Mouse (Mus musculus) liver, embryonic 11.5 days (tissue): Measurements from ENCODE around the gene C130050O18Rik. TPM values are rescaled to one million over a fixed set of nuclear protein-coding genes. Genes with fewer than 3 reads are reported as not detected.
A peak's percentile ranks its signal among the peaks of the same experiment; 100 is the strongest.

ENCODE experiments used
- ATAC-seq: fragments of 200-750 bp; cut with Nextera tagmentation; replicated peaks from 2 replicates; pipeline ENCODE4 v1.8.0; 2017; ENCODE audit warnings: moderate number of reproducible peaks, mild to moderate bottlenecking, moderate TSS enrichment, moderate library complexity; ENCODE audit not compliant: low FRiP score
- DNase-seq: peaks from one replicate; pipeline ENCODE4 v3.0.0-alpha.2; 2017; ENCODE audit warnings: low spot score
- H3K27ac ChIP-seq: fragments of 300-500 bp; sonication (generic); 2 replicates; pipeline ENCODE4 v1.5.1; 2014; ENCODE audit warnings: mild to moderate bottlenecking, low read depth, low read length, control low read depth
- H3K27me3 ChIP-seq: fragments of 300-500 bp; sonication (generic); replicated peaks from 2 replicates; pipeline ENCODE4 v1.6.1; 2014; ENCODE audit warnings: low read length, mixed read lengths; ENCODE audit not compliant: control insufficient read depth, insufficient read depth
- H3K36me3 ChIP-seq: fragments of 300-500 bp; sonication (generic); 2 replicates; pipeline ENCODE4 v1.6.1; 2014; ENCODE audit warnings: mild to moderate bottlenecking, low read length, moderate library complexity, mixed read lengths; ENCODE audit not compliant: control insufficient read depth, insufficient read depth
- H3K4me1 ChIP-seq: fragments of 300-500 bp; sonication (generic); replicated peaks from 2 replicates; pipeline ENCODE4 v1.6.1; 2014; ENCODE audit warnings: low read length, mixed read lengths; ENCODE audit not compliant: control insufficient read depth, insufficient read depth
- H3K4me2 ChIP-seq: fragments of 300-500 bp; sonication (generic); 2 replicates; pipeline ENCODE4 v1.6.1; 2014; ENCODE audit warnings: mild to moderate bottlenecking, control low read depth, moderate library complexity
- H3K4me3 ChIP-seq: fragments of 300-500 bp; sonication (generic); 2 replicates; pipeline ENCODE4 v1.5.1; 2014; ENCODE audit warnings: low read depth, low read length, control low read depth
- H3K9ac ChIP-seq: fragments of 300-500 bp; sonication (generic); 2 replicates; pipeline ENCODE4 v1.6.1; 2014; ENCODE audit warnings: low read depth, low read length, control low read depth
- H3K9me3 ChIP-seq: fragments of 300-500 bp; sonication (generic); 2 replicates; pipeline ENCODE4 v1.6.1; 2016; ENCODE audit warnings: low read length, inconsistent platforms, mixed read lengths; ENCODE audit not compliant: control insufficient read depth
- WGBS: fragments of 180-500 bp; shearing (Covaris S2); extraction: QIAGEN DNeasy Blood & Tissue Kit; methylation state at CpG from one replicate; pipeline ENCODE4 v1.1.7; 2014; 5-methylcytosine and 5-hydroxymethylcytosine counted together
- polyA plus RNA-seq: library from polyadenylated mRNA; unstranded; fragments of >200 nt; fragmentation: Nextera tagmentation; extraction: Ambion mirVana; gene quantifications from 2 replicates; pipeline ENCODE4 v1.2.1, GENCODE M21; 2014

The C130050O18Rik gene
- polyA plus RNA-seq, 1 experiment from 2014 or later, result 1.6 TPM

- peaks cover 85% of the 10 kb centered on the region for H3K4me1 ChIP-seq
- H3K27me3 ChIP-seq, result no peaks in the 10 kb centered on the region
- ATAC-seq, result peak; percentile 30; the same call in 1 of the 2 replicates
- H3K36me3 ChIP-seq, result no peaks in the 10 kb centered on the region
- peak within 1 kb of the TSS; percentile 75 for H3K4me3 ChIP-seq
- WGBS, result 34% methylated on average over 18 of the region's 18 CpGs
- no peaks in the 10 kb centered on the region for H3K9me3 ChIP-seq
- peak within 1 kb of the TSS; percentile 76 for H3K4me2 ChIP-seq
- peak within 1 kb of the TSS; percentile 99 for H3K27ac ChIP-seq
- H3K9ac ChIP-seq, result peak within 1 kb of the TSS; percentile 80
- no peak for DNase-seq
These were observed 27.4 kb upstream of the C130050O18Rik start, which contains the start of gene Gpr146 for GRCm38 (mm10) chr5:139377468-139378270. Gene Gpr146, plus strand, starts transcription at chr5:139377697.

DNA sequence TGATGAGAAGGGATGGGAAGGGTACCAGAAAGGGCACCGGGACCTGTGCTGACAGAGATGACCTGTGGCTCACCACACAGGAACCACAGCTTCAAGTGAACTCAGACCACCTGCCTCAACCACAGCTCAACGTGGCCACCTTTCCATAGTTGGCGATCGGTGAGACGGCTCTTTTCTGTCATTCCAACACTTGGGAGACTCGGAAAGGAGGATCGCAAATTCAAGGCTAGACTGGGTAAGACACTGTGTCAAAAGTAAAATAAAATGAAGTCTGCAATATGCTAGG lies 26.9 kb upstream of the C130050O18Rik start:
- no peaks in the 10 kb centered on the region for H3K36me3 ChIP-seq
- peak overlapping the region; percentile 75 for H3K4me3 ChIP-seq
- H3K4me2 ChIP-seq, result peak overlapping the region; percentile 76
- ATAC-seq (no peak), DNase-seq (no peak)
- peaks cover 85% of the 10 kb centered on the region for H3K4me1 ChIP-seq
- H3K27ac ChIP-seq, result peak overlapping the region; percentile 99
- H3K9me3 ChIP-seq, result no peaks in the 10 kb centered on the region
- H3K9ac ChIP-seq, result peak overlapping the region; percentile 44
- WGBS, result 68% methylated on average over 7 of the region's 7 CpGs
- no peaks in the 10 kb centered on the region for H3K27me3 ChIP-seq

- ATAC-seq, result no peak
- H3K27ac ChIP-seq, result peak overlapping the region; percentile 99
- H3K9ac ChIP-seq, result peak overlapping the region; percentile 80
- H3K9me3 ChIP-seq, result no peaks in the 10 kb centered on the region
- peak overlapping the region; percentile 76 for H3K4me2 ChIP-seq
- H3K4me1 ChIP-seq, result peaks cover 87% of the 10 kb centered on the region
- H3K36me3 ChIP-seq, result no peaks in the 10 kb centered on the region; the same call in 1 of the 2 replicates
- no peak for DNase-seq
- WGBS, result 20% methylated on average over 21 of the region's 21 CpGs
- peak overlapping the region; percentile 75 for H3K4me3 ChIP-seq
- H3K27me3 ChIP-seq, result no peaks in the 10 kb centered on the region
These were observed 26.0 kb upstream of the C130050O18Rik start for GRCm38 (mm10) chr5:139378986-139379629.

DNA sequence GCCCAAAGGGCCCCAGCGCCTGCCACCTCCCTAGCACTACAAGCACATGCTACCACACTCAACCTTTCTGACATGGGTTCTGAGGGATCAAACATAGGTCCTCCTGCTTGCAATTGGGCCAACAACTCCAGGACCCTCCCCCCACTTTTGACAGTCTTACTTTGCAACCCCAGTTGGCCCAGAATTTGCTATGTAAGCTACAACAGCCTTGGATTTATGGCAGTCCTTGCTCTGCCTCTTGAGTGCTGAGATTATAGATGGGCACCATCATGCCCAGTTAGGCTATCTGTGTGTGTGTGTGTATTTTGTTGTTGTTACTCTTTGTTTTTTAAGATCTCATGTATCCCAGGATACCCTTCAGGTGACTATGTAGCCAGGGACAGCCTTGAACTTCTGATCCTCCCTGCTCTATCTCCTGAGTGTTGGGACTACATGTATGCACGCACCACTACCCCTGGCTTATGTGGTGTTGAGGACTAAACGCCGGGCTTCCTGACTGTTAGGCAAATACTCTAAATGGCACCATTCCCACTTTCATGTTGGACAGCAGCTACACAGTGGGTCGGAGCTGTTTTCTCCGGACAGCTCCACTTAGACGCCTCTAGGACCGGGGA lies 25.2 kb upstream of the C130050O18Rik start:
- peak overlapping the region; percentile 99 for H3K27ac ChIP-seq
- peak overlapping the region; percentile 80 for H3K9ac ChIP-seq
- DNase-seq (no peak), ATAC-seq (peak; percentile 4; the same call in 1 of the 2 replicates)
- peaks cover 87% of the 10 kb centered on the region for H3K4me1 ChIP-seq
- H3K4me3 ChIP-seq, result peak overlapping the region; percentile 75
- no peaks in the 10 kb centered on the region; the same call in 1 of the 2 replicates for H3K36me3 ChIP-seq
- H3K9me3 ChIP-seq, result no peaks in the 10 kb centered on the region
- H3K4me2 ChIP-seq, result peak overlapping the region; percentile 76
- WGBS, result 11% methylated on average over 8 of the region's 8 CpGs
- no peaks in the 10 kb centered on the region for H3K27me3 ChIP-seq

DNA sequence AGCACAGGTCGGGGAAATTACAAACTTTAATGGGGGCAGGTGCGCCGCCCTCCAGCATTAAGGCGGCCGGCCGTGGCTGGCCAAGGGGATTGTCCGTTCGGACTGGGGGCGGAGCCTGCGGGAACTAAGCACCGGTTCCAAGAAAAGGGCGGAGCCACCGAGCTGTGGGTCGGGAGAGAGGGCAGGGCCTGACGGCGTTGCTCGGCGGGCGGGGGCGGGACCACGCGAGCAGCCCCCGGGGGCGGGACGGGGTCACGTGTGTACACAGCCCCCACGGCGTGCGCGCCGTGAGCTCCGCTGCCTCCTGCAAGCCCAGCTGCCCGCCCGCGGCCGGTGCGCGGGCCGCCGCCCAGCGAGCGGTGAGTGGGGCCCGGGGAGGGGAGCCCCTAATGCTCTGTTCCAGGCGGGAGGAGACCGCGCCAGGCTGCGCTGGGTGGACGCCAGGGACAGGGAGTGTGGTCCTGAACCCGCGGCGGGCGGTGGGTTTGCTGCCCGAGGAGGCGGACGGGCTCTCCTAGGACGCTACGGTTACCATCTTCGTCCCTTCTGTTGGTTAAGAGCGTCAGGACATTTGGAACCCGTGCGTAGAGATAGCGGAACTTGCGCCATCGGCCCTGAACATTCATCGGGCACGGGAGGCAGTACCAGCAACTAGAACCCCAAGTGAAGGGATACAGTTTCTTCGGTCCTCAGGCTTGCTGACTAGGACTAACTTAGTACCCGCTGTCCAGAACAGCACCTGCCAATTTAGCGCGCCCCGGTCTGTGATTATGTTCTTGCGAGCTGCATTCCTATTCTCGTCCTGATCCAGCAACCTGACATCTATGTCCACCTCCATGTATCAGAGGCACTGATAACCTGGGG lies 24.5 kb upstream of the C130050O18Rik start:
- Histone ChIP-seq H3K27me3 (no peaks in the 10 kb centered on the region), H3K4me1 (peaks cover 88% of the 10 kb centered on the region), H3K4me3 (peak overlapping the region; percentile 75), H3K9ac (peak overlapping the region; percentile 80), H3K4me2 (peak overlapping the region; percentile 76), H3K36me3 (no peaks in the 10 kb centered on the region; the same call in 1 of the 2 replicates), H3K27ac (peak overlapping the region; percentile 99), H3K9me3 (no peaks in the 10 kb centered on the region)
- ATAC-seq (peak; percentile 77), DNase-seq (peak; percentile 89)
- WGBS, result 1% methylated on average over 69 of the region's 73 CpGs

- Histone ChIP-seq H3K36me3 (no peaks in the 10 kb centered on the region; the same call in 1 of the 2 replicates), H3K9ac (peak overlapping the region; percentile 80), H3K4me2 (peak overlapping the region; percentile 76), H3K9me3 (no peaks in the 10 kb centered on the region), H3K4me1 (peaks cover 86% of the 10 kb centered on the region), H3K27ac (peak overlapping the region; percentile 99), H3K27me3 (no peaks in the 10 kb centered on the region), H3K4me3 (peak overlapping the region; percentile 75)
- peak; percentile 60 for ATAC-seq
- 35% methylated on average over 18 of the region's 18 CpGs for WGBS
- peak; percentile 53 for DNase-seq
These were observed 23.2 kb upstream of the C130050O18Rik start for GRCm38 (mm10) chr5:139381586-139382513.

DNA sequence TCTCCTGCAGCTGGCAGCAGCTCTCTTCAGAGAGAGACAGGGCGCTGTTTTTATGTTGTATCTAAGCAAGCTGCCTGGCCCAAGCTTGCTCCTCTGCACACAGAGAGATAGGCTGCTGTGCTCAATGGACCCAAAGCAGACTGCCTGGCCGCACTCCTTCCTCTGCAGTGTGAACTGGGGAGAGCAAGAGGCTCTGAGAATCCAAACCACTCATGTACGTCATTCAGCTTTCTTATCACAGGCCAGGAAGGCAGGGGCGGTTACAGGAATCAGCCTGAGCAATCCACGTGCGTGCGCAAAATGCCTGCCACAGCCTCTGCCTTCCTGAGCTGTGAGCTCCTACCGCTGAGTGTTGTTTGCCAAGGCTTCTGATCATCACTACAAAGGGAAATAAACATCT lies 22.3 kb upstream of the C130050O18Rik start:
- H3K9ac ChIP-seq, result peak overlapping the region; percentile 68
- peak overlapping the region; percentile 76 for H3K4me2 ChIP-seq
- WGBS, result 10% methylated on average over 8 of the region's 8 CpGs

More for the DNA sequence above, 22.3 kb upstream of the C130050O18Rik start:
- ATAC-seq, result peak; percentile 75
- Histone ChIP-seq H3K9me3 (no peaks in the 10 kb centered on the region), H3K27ac (peak overlapping the region; percentile 99), H3K36me3 (no peaks in the 10 kb centered on the region; the same call in 1 of the 2 replicates), H3K4me1 (peaks cover 86% of the 10 kb centered on the region), H3K4me3 (peak overlapping the region; percentile 75), H3K27me3 (no peaks in the 10 kb centered on the region)
- DNase-seq, result peak; percentile 70
